Mouse (Mus musculus) frontal cortex, postnatal 14 days (tissue): ENCODE data around the gene Gcc2.
"Not testable (repeated sequence)": the region's sequence is repeated elsewhere in the genome, so short reads cannot be mapped to it uniquely, and the experiment has no call there.

Experiments
- DNase-seq, 2 experiments: peaks; one replicate each; pipeline ENCODE4 v3.0.0; 2022; ENCODE audit warnings: low spot score in 2 of 2

The Gcc2 gene

GRCm38 (mm10) chr10:58255213-58255892, at the start of gene Gcc2:
TSS of gene Gcc2 (plus strand) at chr10:58255497.
- peak; percentile 84 to 86 for DNase-seq

GRCm38 (mm10) chr10:58205986-58206385, 49.3 kb upstream of the Gcc2 start:
- no peak for DNase-seq

GRCm38 (mm10) chr10:58206639-58207404, 48.5 kb upstream of the Gcc2 start:
- no peak for DNase-seq

GRCm38 (mm10) chr10:58209710-58210467, 45.4 kb upstream of the Gcc2 start:
- no peak for DNase-seq

GRCm38 (mm10) chr10:58210514-58210913, 44.8 kb upstream of the Gcc2 start:
- DNase-seq, result no peak

- DNase-seq, result no peak
Measured at GRCm38 (mm10) chr10:58211213-58211612, 44.1 kb upstream of the Gcc2 start.

- no peak for DNase-seq
Measured at GRCm38 (mm10) chr10:58212230-58212629, 43.1 kb upstream of the Gcc2 start.

- no peak for DNase-seq
Measured at GRCm38 (mm10) chr10:58214497-58214896, 40.8 kb upstream of the Gcc2 start.

- DNase-seq, result no peak
Measured at GRCm38 (mm10) chr10:58214934-58215333, 40.4 kb upstream of the Gcc2 start.

- no peak for DNase-seq
Measured at GRCm38 (mm10) chr10:58215353-58215752, 39.9 kb upstream of the Gcc2 start.

GRCm38 (mm10) chr10:58217366-58217765, 37.9 kb upstream of the Gcc2 start:
- no peak for DNase-seq

- DNase-seq, result no peak
Measured at GRCm38 (mm10) chr10:58220726-58221125, 34.6 kb upstream of the Gcc2 start.

GRCm38 (mm10) chr10:58221571-58221970, 33.7 kb upstream of the Gcc2 start:
- DNase-seq, result not testable (repeated sequence)

- not testable (repeated sequence) for DNase-seq
Measured at GRCm38 (mm10) chr10:58223161-58223560, 32.1 kb upstream of the Gcc2 start.

GRCm38 (mm10) chr10:58223972-58224805, 31.1 kb upstream of the Gcc2 start:
- DNase-seq, result peak; percentile 50 to 59

GRCm38 (mm10) chr10:58224827-58225785, 30.2 kb upstream of the Gcc2 start, which contains the start of gene AW822073:
TSS of gene AW822073 (minus strand) at chr10:58224930.
- not testable (repeated sequence) for DNase-seq

- not testable (repeated sequence) for DNase-seq
Measured at GRCm38 (mm10) chr10:58226357-58226756, 28.9 kb upstream of the Gcc2 start.

GRCm38 (mm10) chr10:58227798-58228197, 27.5 kb upstream of the Gcc2 start:
- DNase-seq, result not testable (repeated sequence)

GRCm38 (mm10) chr10:58230021-58230420, 25.3 kb upstream of the Gcc2 start:
- DNase-seq, result not testable (repeated sequence)

- not testable (repeated sequence) for DNase-seq
Measured at GRCm38 (mm10) chr10:58231088-58231487, 24.2 kb upstream of the Gcc2 start.
